Mouse (Mus musculus): ENCODE results near the gene Tex36.

GRCm38 (mm10) chr7:133604427-133605081 is 2.6 kb upstream of the Tex36 start:
- no peak for TF ChIP-seq POLR2A (IDR thresholded peaks at IDR 0.05; ENCODE audit: low read depth, low read length)
- TF ChIP-seq CTCF (conservative IDR thresholded peaks at IDR 0.05; ENCODE audit: insufficient read depth, insufficient read length, low read depth, low read length) = no peak
